Mouse (Mus musculus): ENCODE results near the gene Olfr730.

Gene Olfr730

GRCm38 (mm10) chr14:50188098-50188497 lies at the start of gene Olfr730:
Olfr730 (minus strand) TSS chr14:50188198.
- DNase-seq (ENCODE audit: low read depth, low spot score): no peak

GRCm38 (mm10) chr14:50152810-50153209 lies 35.2 kb downstream of the Olfr730 start, which contains the start of gene Olfr729:
Olfr729 (minus strand) TSS chr14:50152910.
- no peak for DNase-seq (ENCODE audit: low read depth, low spot score)

DNA sequence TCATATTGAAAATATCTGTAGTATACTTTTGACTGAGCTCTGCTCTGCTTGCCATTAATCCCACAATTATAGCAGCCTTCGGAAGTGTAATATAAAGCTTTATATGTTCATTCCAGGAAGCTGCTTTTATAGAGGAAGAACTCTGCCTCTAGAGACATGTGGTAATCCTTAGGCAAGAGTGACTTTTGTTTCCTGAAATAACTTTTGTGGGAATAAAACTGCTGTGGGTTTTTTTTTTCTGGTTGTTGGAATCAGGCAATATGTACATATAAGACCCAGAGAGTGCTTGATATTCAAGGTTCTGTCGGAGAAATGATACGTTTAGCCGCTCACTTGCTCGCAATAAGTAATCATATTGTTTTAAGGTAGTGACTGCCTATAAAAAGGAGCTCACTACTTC lies 45.4 kb downstream of the Olfr730 start, which contains the start of gene Olfr728:
Gene Olfr728, minus strand, starts transcription at position 101 of the 400 bp plus-strand sequence.
- DNase-seq (ENCODE audit: low read depth, low spot score): no peak
